Comparison of ENCODE assay signal across 16 mouse cellular contexts in genomic region chr16:38594435-38594834, GRCm38 (mm10).
"Had no signal": no experiment of that assay in that cellular context is flagged by ENCODE, and none has a peak within 500 bp of the region (broad histone marks: within the 10 kb centered on the region; RNA-seq: fewer than 3 reads in every experiment).

No protein-coding gene starts in this region.

- H3K4me2 ChIP-seq: neural tube, embryonic 13.5 days; neural tube, embryonic 15.5 days; stomach, embryonic 15.5 days had no signal

- H3K9me3 ChIP-seq: neural tube, embryonic 13.5 days; neural tube, embryonic 15.5 days; stomach, embryonic 15.5 days had no signal

- H3K27ac ChIP-seq: neural tube, embryonic 13.5 days; neural tube, embryonic 15.5 days; stomach, embryonic 15.5 days; stomach, postnatal 0 days had no signal

- DNase-seq: retina, postnatal 1 day; right cerebral cortex, adult 18-20 months; right cerebral cortex, postnatal 14 days; right cerebral cortex, postnatal 25 days; right cerebral cortex, postnatal 4 days; spleen, adult 18-20 months; thymus, adult 18-20 months; thymus, adult 2 months; thymus, postnatal 14 days; thymus, postnatal 25 days; thymus, postnatal 36 days; thymus, postnatal 4 days had no signal

- H3K27me3 ChIP-seq: neural tube, embryonic 13.5 days; neural tube, embryonic 15.5 days; stomach, embryonic 15.5 days had no signal

- H3K9ac ChIP-seq: neural tube, embryonic 13.5 days; neural tube, embryonic 15.5 days; stomach, embryonic 15.5 days had no signal

- H3K4me1 ChIP-seq: neural tube, embryonic 13.5 days; neural tube, embryonic 15.5 days; stomach, embryonic 15.5 days had no signal

- H3K4me3 ChIP-seq: neural tube, embryonic 13.5 days; neural tube, embryonic 15.5 days; stomach, embryonic 15.5 days had no signal
